Mouse (Mus musculus): ENCODE data around the gene Gdpd2. TPM values are rescaled to one million over a fixed set of nuclear protein-coding genes. Genes with fewer than 3 reads are reported as not detected.

The Gdpd2 gene
- 1 to 10 TPM in 1 of 2 experiments, under 1 TPM in 1; 0.69 to 1.2 TPM for total RNA-seq (2021)
- long read RNA-seq, experiment 1, partial matches to known transcripts = 1 of 2 reads
- long read RNA-seq, experiment 1, other reads (novel, unspliced or antisense) = 1 of 2 reads
- long read RNA-seq, experiment 2 = 0 reads

- peak; percentile 27 for DNase-seq
Measured at GRCm38 (mm10) chrX:100729665-100730188, at the start of gene Gdpd2. Gdpd2 (plus strand) TSS chrX:100729873.

- peak; percentile 14 for DNase-seq
Measured at GRCm38 (mm10) chrX:100686527-100686926, 43.1 kb upstream of the Gdpd2 start.

- DNase-seq = peak; percentile 30
Measured at GRCm38 (mm10) chrX:100687360-100688032, 42.2 kb upstream of the Gdpd2 start.

GRCm38 (mm10) chrX:100688033-100688370 is 41.7 kb upstream of the Gdpd2 start:
- DNase-seq = no peak

GRCm38 (mm10) chrX:100696776-100697175 is 32.9 kb upstream of the Gdpd2 start:
- DNase-seq = no peak

GRCm38 (mm10) chrX:100708032-100708431 is 21.6 kb upstream of the Gdpd2 start:
- DNase-seq = no peak

GRCm38 (mm10) chrX:100716173-100716572 is 13.5 kb upstream of the Gdpd2 start:
- no peak for DNase-seq

GRCm38 (mm10) chrX:100728947-100729346 is 726 bp upstream of the Gdpd2 start:
- DNase-seq = peak; percentile 69

GRCm38 (mm10) chrX:100730266-100730665 is 593 bp downstream of the Gdpd2 start:
- no peak for DNase-seq

- no peak for DNase-seq
Measured at GRCm38 (mm10) chrX:100734359-100734758, 4.7 kb downstream of the Gdpd2 start.

GRCm38 (mm10) chrX:100738918-100739317 is 9.2 kb downstream of the Gdpd2 start:
- DNase-seq = peak; percentile 71

GRCm38 (mm10) chrX:100739443-100739842 is 9.8 kb downstream of the Gdpd2 start:
- DNase-seq = no peak

- DNase-seq = no peak
Measured at GRCm38 (mm10) chrX:100740785-100741184, 11.1 kb downstream of the Gdpd2 start.

- peak; percentile 51 for DNase-seq
Measured at GRCm38 (mm10) chrX:100741940-100742339, 12.3 kb downstream of the Gdpd2 start.

- DNase-seq = no peak
Measured at GRCm38 (mm10) chrX:100765855-100766254, 36.2 kb downstream of the Gdpd2 start.

GRCm38 (mm10) chrX:100767181-100767884 is 37.7 kb downstream of the Gdpd2 start, which contains the start of gene Dlg3:
Dlg3 (plus strand) TSS chrX:100767722.
- peak; percentile 22 for DNase-seq

- DNase-seq = no peak
Measured at GRCm38 (mm10) chrX:100767885-100768626, 38.4 kb downstream of the Gdpd2 start.

GRCm38 (mm10) chrX:100769281-100769680 is 39.6 kb downstream of the Gdpd2 start:
- DNase-seq = no peak

GRCm38 (mm10) chrX:100774341-100774811 is 44.7 kb downstream of the Gdpd2 start:
- peak; percentile 80 for DNase-seq

- DNase-seq = no peak
Measured at GRCm38 (mm10) chrX:100775405-100775804, 45.7 kb downstream of the Gdpd2 start.

- DNase-seq = peak; percentile 65
Measured at GRCm38 (mm10) chrX:100776494-100776893, 46.8 kb downstream of the Gdpd2 start.

- DNase-seq = peak; percentile 77
Measured at GRCm38 (mm10) chrX:100776985-100777654, 47.4 kb downstream of the Gdpd2 start.

Data from adrenal gland, postnatal 10 days (tissue).